Mouse (Mus musculus) bone marrow macrophage, adult 2 months (primary cell): Measurements from ENCODE around the gene Strbp. TPM values are rescaled to one million over a fixed set of nuclear protein-coding genes. Genes with fewer than 3 reads are reported as not detected.

Experiments
- H3K27ac ChIP-seq: 2 replicates; pipeline ENCODE4 v1.5.1; 2012; ENCODE audit warnings: low read depth, low read length; ENCODE audit not compliant: insufficient read depth
- H3K4me1 ChIP-seq: 2 replicates; pipeline ENCODE4 v1.6.1; 2012; ENCODE audit warnings: low read length; ENCODE audit not compliant: control insufficient read depth, insufficient read depth
- H3K4me3 ChIP-seq: 2 replicates; pipeline ENCODE4 v1.5.1; 2012; ENCODE audit warnings: mild to moderate bottlenecking, low read length, moderate library complexity; ENCODE audit not compliant: insufficient read depth
- CTCF ChIP-seq: IDR thresholded peaks from 2 replicates; pipeline ENCODE4 v1.5.1; 2012; ENCODE audit warnings: low read depth, mild to moderate bottlenecking, low read length, moderate library complexity
- POLR2A ChIP-seq: IDR thresholded peaks from 2 replicates; pipeline ENCODE4 v1.6.1; 2012; ENCODE audit warnings: mild to moderate bottlenecking, low read depth, low read length, borderline replicate concordance
- polyA plus RNA-seq: library from polyadenylated mRNA; stranded (reverse); fragments of >200 nt; gene quantifications from 2 replicates; pipeline ENCODE4 v1.2.4, GENCODE M21; 2012; ENCODE audit not compliant: missing spikeins, insufficient read depth, insufficient read length

Strbp gene
- polyA plus RNA-seq, 1 experiment: 6.0 TPM

DNA sequence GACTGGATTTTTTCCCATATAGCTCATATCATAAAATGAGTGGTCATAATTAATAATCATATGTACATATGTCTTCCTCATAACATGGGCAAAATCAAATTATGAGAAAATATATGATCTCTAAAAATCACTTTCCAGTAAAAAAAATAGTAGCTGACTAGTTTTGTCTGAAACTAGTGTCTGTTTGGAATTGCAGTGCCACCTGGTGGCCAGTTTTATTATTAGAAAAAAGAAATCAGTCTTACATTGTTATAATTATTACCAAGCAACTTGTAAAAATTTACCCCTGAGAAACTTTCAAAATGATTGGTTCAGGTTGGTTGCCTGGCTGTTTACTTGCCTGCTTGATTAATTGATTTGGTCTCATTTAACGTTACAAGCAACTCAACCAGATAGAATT is 218.3 kb downstream of the Strbp start:
- H3K4me3 ChIP-seq: no peak overlapping the region
- no peak for TF ChIP-seq POLR2A
- TF ChIP-seq CTCF: no peak
- H3K4me1 ChIP-seq: no peaks in the 10 kb centered on the region
- H3K27ac ChIP-seq: no peak overlapping the region

- Histone ChIP-seq H3K4me1 (no peaks in the 10 kb centered on the region), H3K4me3 (no peak overlapping the region), H3K27ac (peak overlapping the region; percentile 37; the same call in 1 of the 2 replicates)
- TF ChIP-seq POLR2A (no peak), CTCF (no peak)
Observed at GRCm38 (mm10) chr2:37484165-37484564, 219.5 kb downstream of the Strbp start.

DNA sequence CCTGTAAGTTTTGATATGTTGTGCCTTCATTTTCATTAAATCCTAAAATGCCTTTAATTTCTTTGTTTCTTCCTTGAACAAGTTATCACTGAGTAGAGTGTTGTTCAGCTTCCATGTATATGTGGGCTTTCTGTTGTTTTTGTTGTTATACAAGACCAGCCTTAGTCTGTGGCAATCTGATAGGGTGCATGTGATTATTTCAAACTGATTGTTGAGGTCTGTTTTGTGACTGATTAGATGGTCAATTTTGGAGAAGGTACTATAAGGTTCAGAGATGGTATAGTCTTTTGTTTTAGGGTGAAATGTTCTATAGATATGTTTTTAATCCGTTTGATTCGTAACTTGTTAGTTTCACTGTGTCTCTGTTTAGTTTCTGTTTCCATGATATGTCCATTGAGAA is 223.6 kb downstream of the Strbp start:
- no peak for TF ChIP-seq POLR2A
- TF ChIP-seq CTCF: no peak

DNA sequence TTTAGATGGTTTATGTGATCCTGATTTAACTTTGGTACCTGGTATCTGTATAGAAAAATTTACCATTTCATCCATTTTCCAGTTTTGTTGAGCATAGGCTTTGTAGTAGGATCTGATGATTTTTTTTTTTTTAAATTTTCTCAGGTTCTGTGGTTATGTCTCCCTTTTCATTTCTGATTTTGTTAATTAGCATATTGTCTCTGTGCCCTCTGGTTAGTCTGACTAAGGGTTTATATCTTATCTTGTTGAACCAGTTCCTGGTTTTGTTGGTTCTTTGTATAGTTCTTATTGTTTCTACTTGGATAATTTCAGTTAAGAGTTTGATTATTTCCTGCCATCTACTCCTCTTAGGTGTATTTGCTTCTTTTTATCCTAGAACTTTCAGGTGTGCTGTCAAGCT is 224.1 kb downstream of the Strbp start:
- Histone ChIP-seq H3K27ac (no peak overlapping the region), H3K4me3 (no peak overlapping the region), H3K4me1 (no peaks in the 10 kb centered on the region)
- no peak for TF ChIP-seq POLR2A
- TF ChIP-seq CTCF: no peak

More for the DNA sequence above, 223.6 kb downstream of the Strbp start:
- H3K4me3 ChIP-seq: no peak overlapping the region
- H3K27ac ChIP-seq: no peak overlapping the region
- H3K4me1 ChIP-seq: no peaks in the 10 kb centered on the region

DNA sequence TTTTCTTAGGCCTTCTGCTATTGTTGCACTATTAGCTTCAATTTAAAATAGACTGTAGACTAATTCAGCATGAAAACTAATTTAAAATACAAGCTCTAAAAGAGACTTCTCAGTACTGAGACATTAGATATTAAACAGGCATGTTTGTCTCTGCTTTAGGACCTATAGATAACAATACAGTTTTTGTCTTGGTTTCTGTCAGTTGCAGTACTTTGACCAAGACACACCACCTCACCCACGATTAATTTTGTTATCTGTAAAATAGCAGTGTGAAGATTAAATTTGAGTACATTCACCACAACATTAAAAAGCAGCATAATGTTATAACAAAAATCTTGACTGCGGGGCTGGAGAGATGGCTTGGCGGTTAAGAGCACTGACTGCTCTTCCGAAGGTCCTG is 237.4 kb downstream of the Strbp start:
- no peak for TF ChIP-seq POLR2A
- TF ChIP-seq CTCF: no peak
- Histone ChIP-seq H3K27ac (no peak overlapping the region), H3K4me1 (no peaks in the 10 kb centered on the region), H3K4me3 (no peak overlapping the region)

DNA sequence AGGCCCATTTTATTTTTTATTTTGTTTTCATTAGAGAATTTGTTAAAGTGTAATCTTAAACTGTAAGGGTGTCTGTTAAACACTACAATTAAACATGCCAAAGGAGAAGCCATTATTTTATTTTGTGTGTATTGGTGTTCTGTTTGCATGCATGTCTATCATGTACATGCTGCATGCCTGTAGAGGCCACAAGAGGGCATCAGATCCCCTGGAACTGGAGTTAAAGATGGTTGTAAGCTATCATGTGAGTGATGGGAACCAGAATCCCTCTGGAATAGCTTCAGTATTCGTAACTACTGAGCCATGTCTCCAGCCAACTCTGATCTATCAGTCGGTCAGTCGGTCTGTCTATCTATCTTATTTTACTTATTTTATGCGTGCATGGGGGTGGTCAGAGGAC is 243.0 kb downstream of the Strbp start:
- TF ChIP-seq CTCF: no peak
- no peak for TF ChIP-seq POLR2A
- no peaks in the 10 kb centered on the region for H3K4me1 ChIP-seq

DNA sequence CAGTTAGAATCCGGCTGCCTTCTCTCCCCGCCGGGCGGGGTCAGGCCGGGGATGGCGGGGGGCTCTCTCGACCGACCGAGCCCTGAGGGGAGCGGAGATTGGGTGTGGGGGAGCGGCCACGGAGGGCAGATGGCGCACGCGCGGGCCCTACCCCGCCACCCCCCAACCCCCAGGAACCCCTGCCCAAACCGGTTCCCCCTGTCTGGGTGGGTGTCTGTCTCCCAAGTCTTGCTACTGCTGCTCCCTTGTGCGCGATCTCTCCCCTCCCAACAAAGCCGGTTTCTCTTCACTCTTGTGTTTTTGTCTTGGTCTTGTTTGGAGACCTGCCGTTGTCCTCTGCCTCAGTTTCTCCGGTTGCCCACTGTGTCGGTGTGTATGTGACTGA is 251.3 kb downstream of the Strbp start:
- peak overlapping the region; percentile 60 for H3K27ac ChIP-seq
- peak overlapping the region; percentile 94 for H3K4me3 ChIP-seq
- peaks cover 5% of the 10 kb centered on the region for H3K4me1 ChIP-seq
- TF ChIP-seq POLR2A: no peak
- 0 out of 2 replicates have a peak, but pooled peaks have one; percentile 13 for TF ChIP-seq CTCF

More for the DNA sequence above, 243.0 kb downstream of the Strbp start:
- no peak overlapping the region for H3K27ac ChIP-seq
- no peak overlapping the region for H3K4me3 ChIP-seq

GRCm38 (mm10) chr2:37451667-37452375 is 251.8 kb downstream of the Strbp start:
- TF ChIP-seq CTCF (no peak), POLR2A (no peak)
- Histone ChIP-seq H3K4me1 (peaks cover 5% of the 10 kb centered on the region), H3K27ac (peak overlapping the region; percentile 60), H3K4me3 (peak overlapping the region; percentile 94)

DNA sequence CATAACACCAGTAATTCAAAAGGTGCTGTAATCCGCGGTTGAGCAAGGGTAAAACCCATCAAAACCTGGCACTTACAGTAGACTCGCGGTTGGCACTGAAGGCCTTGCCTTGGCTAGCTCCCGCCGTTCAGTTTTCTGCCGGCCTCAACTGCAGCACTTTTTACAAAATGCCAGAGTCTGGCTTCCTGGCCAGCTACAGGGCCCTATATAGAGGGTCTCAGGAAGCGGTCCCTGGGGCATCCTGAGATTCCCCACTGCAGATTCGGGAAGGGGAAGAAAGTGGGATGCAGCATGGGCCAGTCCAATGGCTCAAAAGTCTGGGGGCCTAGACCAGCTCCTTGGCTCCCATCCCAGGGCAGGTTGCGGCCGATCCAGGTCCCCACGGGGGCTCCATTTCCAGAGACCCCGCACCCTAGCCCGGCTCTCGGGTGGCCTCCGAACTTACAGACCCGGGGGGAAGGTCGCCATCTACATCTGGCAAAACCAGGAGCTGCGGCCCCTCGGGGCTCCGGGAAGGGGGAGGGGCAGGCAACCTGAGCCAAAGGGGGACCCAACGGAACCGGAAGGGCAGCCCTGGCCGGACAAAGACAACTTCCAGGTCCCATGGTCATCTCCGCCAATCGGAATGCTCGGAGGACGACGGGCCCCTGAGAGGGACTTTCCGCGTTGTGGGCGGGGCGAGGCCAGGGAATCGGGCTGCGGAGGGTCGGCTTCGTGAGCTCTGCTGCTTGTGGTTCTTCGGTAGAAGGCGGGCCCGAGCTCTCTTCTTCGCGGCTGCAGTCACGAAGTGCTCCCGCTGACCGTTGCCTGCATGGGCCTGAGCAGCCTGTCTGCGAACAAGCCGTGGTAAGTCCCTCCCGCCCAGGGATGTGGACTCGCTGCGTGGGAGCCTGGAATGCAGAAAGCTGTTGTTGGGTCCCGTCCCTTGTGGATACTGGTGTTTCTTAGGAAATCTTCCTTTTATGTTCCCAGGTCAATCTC is 260.8 kb downstream of the Strbp start, which contains the start of the genes Zbtb26, Zbtb6 and Rabgap1:
Gene Zbtb26, minus strand, starts transcription at position 525 of the 981 bp plus-strand sequence.
Gene Zbtb6, minus strand, starts transcription at position 561 of the 981 bp plus-strand sequence.
Gene Rabgap1, plus strand, starts transcription at position 669 of the 981 bp plus-strand sequence.
- no peak for TF ChIP-seq POLR2A
- TF ChIP-seq CTCF: no peak
- H3K27ac ChIP-seq: peak within 1 kb of the TSS; percentile 80
- peaks cover 10% of the 10 kb centered on the region for H3K4me1 ChIP-seq
- peak within 1 kb of the TSS; percentile 99 for H3K4me3 ChIP-seq

Other genes starting within 250 kb of the Strbp start
- 2.1 and 2.3 TPM in 2 replicates for gene Gpr21, start 187.5 kb downstream of the Strbp start, polyA plus RNA-seq
- not detected in 2 replicates for gene Crb2, start 72.4 kb upstream of the Strbp start, polyA plus RNA-seq